Mouse (Mus musculus) kidney, postnatal 25 days (tissue): ENCODE data around the gene Plod3.
"Not testable (repeated sequence)": the region's sequence is repeated elsewhere in the genome, so short reads cannot be mapped to it uniquely, and the experiment has no call there.

ENCODE experiments used
- DNase-seq, 2 experiments: peaks; one replicate each; pipeline ENCODE4 v3.0.0; 2021; ENCODE audit warnings: mixed read lengths in 2 of 2

The Plod3 gene

DNA sequence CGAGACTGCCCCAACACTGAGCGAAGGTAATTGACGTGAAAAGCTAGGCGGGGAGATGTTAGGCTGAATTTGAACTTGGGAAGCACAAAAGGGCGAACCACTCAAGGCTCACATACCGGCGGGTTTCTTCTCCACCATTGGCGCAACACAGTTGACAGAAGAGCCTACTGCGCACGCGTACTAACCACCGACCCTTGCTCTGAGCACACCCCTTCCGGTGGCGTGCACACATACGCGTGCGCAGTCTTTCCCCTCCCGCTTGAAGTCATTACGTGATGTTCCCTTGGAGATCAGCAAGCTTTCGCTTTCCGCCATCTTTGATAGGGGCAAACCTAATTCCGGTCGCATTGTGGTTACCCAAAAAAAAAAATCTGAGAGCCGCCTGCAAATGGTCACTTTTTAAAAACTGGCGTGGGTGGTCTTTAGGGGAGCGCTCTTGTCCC lies at the start of gene Plod3:
TSS of gene Plod3 (plus strand) at position 325 of the 443 bp plus-strand sequence.
- peak; percentile 98 to 99 for DNase-seq

DNA sequence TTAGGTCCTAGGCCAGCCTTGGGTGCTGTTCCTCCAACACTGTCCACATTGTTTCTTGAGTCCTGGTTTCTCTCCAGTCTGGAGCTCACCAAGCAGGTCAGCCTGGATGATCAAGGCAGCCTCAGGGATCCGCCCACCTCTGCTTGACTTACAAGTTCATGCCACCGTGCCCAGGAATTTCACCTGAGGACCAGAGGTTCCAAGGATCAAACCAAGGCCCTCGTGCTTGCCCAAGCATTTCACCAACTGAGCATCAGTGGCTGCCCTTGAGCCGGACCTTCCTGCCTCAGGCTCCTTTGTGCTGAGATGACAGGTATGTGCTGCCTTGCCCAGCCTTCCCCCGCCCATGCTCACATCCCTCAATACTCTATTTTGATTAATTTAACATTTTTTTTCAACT lies 49.2 kb upstream of the Plod3 start:
- DNase-seq, result peak; percentile 71 to 87

- peak in 1 of 2 experiments; percentile 49 for DNase-seq
Observed at GRCm38 (mm10) chr5:136939284-136939683, 47.5 kb upstream of the Plod3 start.

- DNase-seq, result not testable (repeated sequence)
Observed at GRCm38 (mm10) chr5:136940029-136940428, 46.8 kb upstream of the Plod3 start.

DNA sequence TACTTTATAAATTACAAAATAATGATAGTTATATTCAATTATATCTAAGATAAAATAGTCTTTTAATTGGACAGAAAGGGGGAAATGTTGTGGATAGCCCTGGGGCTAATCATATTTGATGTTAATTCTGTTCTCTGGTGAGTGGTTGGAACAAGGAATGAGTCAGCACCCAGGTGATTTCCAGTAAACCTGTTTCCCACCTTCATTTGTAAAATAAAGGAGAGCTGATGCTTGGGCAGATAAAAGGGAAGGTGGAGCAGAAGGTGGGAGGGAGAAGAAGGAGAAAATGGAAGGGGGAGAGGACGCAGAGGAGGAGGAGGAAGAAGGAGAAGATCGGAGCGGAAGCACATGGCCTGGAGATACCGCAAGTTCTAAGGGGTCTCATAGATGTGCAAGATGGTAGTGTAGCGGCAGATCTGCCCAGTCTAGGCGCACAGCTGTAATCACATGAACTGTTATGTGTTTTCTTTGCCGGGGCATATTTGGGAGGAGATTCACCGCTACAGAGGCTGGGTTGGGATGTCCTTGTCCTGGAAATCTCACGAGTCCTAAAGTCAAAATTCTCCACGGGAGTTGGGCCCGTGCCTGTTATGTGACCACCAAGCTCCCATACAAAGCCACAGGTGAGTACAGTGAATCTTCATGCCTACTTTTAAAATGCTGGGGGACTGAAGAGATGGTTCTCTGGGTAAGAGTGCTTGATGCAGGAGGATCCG lies 45.8 kb upstream of the Plod3 start:
- no peak for DNase-seq

GRCm38 (mm10) chr5:136942781-136943180 lies 44.0 kb upstream of the Plod3 start:
- peak in 1 of 2 experiments; percentile 29 for DNase-seq

- no peak for DNase-seq
Observed at GRCm38 (mm10) chr5:136943382-136943781, 43.4 kb upstream of the Plod3 start.

DNA sequence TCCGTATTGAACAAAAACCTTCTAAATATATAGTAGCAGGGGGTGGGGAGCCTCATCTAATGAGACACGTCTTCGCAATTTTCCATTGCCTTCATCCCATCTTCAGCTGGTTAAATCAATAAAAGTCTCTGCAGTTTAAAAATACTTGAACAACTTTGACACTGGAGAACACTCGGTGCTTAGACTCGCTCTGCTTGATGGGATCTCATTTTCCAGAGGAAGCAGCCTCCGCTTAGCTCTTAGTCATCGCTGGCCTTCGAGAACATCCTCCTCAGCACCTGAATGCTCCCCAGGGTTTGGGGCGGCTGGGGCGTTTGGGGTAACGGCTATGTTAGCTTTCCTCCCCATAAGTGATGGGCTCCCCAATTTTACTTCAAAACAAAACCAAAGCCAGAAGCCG lies 41.7 kb upstream of the Plod3 start:
- no peak for DNase-seq

DNA sequence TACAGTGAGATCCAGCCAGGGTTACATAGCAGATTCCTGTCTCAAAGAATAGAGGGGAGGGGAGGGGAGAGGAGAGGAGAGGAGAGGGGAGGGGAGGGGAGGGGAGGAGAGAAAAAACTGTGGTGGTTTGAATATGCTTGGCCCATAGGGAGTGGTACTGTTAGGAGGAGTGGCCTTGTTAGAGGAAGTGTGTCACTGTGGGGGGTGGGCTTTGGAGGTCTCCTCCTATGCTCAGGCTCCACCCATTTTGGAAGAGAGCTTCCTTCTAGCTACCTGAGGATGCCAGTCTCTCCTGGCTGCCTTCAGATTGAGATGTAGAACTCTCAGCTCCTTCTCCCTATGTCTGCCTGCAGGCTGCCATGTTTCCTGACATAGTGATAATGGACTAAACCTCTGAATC lies 38.9 kb upstream of the Plod3 start:
- DNase-seq, result no peak

DNA sequence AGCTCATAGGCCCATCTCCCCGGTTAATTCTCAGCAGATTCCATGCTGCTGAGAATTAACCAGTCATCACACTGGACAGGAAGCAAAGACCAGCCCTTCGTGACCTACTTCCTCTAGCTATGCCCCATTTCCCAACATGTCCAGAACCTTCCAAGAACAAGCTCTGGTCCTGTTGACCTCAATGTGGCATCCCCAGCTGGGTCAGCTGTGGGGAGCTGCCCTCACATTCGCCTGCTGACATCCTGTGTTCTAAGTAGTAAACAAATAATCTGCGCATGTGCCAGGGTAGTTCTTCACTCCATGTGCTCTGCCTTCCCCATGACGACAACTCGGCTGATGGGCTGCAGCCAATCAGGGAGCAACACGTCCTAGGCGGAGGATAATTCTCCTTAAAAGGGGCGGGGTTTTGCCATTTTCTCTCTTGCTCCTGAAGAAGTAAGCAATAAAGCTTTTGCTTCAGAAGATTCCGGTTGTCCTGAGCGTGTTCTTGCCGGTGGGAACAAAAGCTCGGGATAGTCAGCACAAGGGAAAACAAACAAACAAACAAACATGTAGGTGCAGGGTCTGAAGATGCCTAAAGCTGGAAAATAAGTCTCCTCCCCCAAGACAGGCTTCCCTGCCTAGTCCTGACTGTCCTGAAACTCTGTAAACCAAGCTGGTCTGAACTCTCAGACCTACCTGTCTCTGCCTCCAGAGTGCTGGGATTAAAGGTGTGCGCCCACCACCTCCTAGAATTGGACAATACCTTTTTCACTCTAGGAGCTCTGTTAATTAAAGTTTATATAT lies 37.1 kb upstream of the Plod3 start:
- DNase-seq, result not testable (repeated sequence)

- DNase-seq, result no peak
Observed at GRCm38 (mm10) chr5:136950521-136950920, 36.3 kb upstream of the Plod3 start.

GRCm38 (mm10) chr5:136952153-136952552 lies 34.7 kb upstream of the Plod3 start:
- DNase-seq, result no peak

DNA sequence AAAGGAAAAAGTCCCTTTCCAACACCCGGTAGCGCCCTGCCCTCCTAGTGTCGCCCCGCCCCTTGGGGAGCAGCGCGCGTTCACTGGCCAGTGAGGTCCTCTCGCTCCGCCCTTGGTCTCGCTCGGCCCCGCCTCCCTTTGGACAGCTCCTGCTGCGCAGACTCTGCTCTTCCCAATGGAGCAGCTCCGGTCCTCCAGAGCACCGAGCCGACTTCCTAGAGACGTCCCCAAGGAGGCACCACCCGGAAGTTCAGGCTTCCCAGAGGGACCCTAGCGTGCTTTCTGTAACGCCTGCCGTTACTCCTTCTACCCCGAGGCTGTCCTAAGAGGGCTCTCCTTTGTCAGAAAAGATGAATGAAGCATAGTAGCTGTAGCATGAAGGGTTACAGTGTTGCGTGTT lies 33.8 kb upstream of the Plod3 start, which contains the start of gene Fis1:
TSS of gene Fis1 (plus strand) at position 261 of the 400 bp plus-strand sequence.
- peak; percentile 97 to 99 for DNase-seq

GRCm38 (mm10) chr5:136953440-136953951 lies 33.3 kb upstream of the Plod3 start:
- peak; percentile 48 to 82 for DNase-seq

GRCm38 (mm10) chr5:136955622-136956021 lies 31.2 kb upstream of the Plod3 start:
- DNase-seq, result peak in 1 of 2 experiments; percentile 51

DNA sequence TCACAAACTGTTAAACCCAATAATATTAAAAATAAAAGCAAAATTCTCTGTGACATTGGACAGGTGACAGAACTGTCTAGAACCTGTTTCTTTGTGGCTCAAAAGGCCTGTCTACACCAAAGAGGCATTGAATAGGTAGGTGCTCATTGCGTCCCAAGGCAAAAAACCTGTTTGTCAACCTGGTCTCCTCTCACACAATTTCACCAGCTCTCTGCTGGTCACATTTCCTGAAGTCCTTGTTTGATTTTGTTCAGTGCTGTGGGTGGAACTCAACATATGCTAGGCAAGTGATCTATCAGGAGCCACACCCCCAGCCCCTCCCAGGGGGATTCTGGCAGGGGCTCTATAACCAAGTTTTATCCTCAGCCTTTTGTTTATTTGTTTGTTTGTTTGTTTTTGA lies 29.6 kb upstream of the Plod3 start:
- DNase-seq, result no peak

- DNase-seq, result peak; percentile 79 to 90
Observed at GRCm38 (mm10) chr5:136958991-136959605, 27.7 kb upstream of the Plod3 start.

DNA sequence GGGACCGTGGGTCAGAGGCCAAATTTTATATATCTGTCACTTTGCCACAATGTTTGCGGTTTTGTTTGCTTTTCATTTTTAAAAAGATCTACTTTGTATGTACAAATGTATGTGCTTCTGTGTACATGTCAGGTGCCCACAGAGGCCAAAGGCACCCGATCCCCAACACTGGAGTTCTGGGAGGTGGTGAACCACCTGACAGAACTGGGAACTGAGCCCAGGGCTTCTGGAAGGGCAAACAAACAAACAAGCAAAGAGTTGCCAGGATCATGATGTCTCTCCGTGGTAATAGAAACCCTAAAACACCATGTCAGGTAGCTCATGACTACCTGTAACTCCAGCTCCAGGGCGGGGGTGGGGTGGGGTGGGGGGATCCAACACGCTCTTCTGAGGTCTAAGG lies 26.8 kb upstream of the Plod3 start:
- peak; percentile 76 to 88 for DNase-seq

DNA sequence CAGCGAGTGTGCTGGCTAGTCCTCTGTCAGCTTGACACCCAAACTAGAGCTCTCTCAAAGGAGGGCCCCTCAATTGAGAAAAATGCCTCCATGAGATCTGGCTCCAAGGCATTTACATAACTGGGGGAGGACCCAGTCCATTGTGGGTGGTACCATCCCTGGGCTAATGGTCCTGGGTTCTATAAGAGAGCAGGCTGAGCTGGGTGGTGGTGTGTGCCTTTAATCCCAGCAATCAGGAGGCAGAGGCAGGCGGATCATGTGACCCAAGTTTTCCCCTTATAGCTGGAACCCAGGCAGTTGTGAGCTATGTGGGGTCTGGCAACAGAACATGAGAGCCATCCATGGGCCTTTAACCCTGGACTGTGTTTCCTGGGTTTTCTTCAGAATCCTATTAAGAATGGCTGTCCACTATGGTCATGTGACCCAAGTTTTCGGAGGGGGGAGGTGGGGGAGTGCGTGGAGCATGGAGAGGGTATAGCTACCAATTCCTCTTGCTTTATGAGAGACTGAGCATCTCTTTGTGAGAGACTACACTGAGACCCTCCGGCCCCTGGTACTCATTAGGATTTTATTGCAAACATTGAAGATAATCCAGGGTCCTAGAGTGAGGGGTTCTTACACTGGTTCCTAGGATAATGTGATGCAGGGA lies 25.4 kb upstream of the Plod3 start:
- peak in 1 of 2 experiments; percentile 54 for DNase-seq

- peak; percentile 94 to 95 for DNase-seq
Observed at GRCm38 (mm10) chr5:136961983-136962461, 24.8 kb upstream of the Plod3 start.

GRCm38 (mm10) chr5:136962501-136962900 lies 24.3 kb upstream of the Plod3 start:
- peak; percentile 89 to 91 for DNase-seq

GRCm38 (mm10) chr5:136962966-136963540 lies 23.8 kb upstream of the Plod3 start:
- DNase-seq, result no peak
